Comparison of ENCODE assay signal across 13 mouse cellular contexts in the genomic region with DNA sequence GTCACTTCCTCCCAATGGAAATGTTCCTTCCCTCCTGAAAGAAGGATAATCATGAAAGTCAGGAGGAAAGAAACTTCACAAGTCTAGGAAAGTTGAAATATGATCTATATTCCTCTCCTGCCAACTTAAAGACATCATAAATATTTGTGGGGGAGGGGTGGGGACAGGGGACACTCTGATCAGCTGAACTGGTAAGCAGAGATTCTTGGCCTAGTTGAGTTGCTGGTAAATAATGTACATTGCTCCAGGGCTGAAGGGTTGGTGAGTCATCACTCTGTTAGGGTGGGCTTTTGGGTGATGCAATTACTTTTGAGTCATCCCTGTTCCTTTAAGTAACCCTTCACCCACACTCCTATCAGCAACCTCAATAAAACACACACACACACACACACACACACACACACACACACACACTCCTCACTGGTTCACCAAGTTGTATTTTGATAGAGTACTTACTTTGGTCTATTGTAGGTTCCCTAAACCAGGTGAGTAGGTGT.
"Had no signal": no experiment of that assay in that cellular context is flagged by ENCODE, and none has a peak within 500 bp of the region (broad histone marks: within the 10 kb centered on the region; RNA-seq: fewer than 3 reads in every experiment).

No protein-coding gene starts in this region.

- ATAC-seq: liver, embryonic 12.5 days had no signal

- DNase-seq: layer of hippocampus, adult 9-11 months; layer of hippocampus, postnatal 36 days; lung, adult 18-20 months; lung, postnatal 10 days; lung, postnatal 36 days; midbrain, embryonic 14.5 days; right cerebral cortex, adult 18-20 months; right cerebral cortex, postnatal 14 days; right cerebral cortex, postnatal 4 days; thymus, adult 2 months; thymus, postnatal 14 days; thymus, postnatal 4 days had no signal
